24 mouse cellular contexts compared by ENCODE assay signal in the genomic region with DNA sequence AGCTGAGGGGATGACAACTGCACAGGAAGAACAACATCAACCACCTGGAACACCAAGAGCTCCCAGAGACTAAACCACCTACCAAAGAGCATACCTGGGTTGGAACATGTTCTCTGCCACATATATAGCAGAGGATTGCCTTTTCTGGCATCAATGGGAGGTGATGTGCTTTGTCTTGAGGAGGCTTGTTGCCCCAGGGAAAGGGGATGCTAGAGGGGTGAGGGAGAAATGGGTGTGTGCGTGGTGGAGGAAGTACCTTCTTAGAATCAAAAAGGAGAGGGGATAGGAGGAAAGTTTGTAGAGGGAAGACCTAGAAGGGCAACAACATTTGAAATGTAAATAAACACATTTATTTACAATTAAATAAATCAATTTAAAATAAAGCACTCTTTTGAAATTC.
DNase-seq lines count a peak whose midpoint lies in the region; ATAC-seq and TF ChIP-seq lines count a peak whose summit lies in the region.
"Had no signal": no experiment of that assay in that cellular context is flagged by ENCODE, and none has a peak within 500 bp of the region (broad histone marks: within the 10 kb centered on the region; RNA-seq: fewer than 3 reads in every experiment).

No protein-coding gene starts in this region.

- H3K9me3 ChIP-seq in ES-E14 (ENCODE audit: control insufficient read depth, insufficient read depth, low read depth, low read length) = no peaks in the 10 kb centered on the region
- H3K9me3 ChIP-seq in kidney, embryonic 14.5 days (ENCODE audit: control insufficient read depth, low read length) = no peaks in the 10 kb centered on the region
- H3K9me3 ChIP-seq: G1E had no signal

- H3K36me3 ChIP-seq in ES-E14 (ENCODE audit: control insufficient read depth, insufficient read depth, low read length, poor library complexity, severe bottlenecking) = no peaks in the 10 kb centered on the region
- no peaks in the 10 kb centered on the region for H3K36me3 ChIP-seq in kidney, embryonic 14.5 days (ENCODE audit: control insufficient read depth, insufficient read depth, low read length)
- H3K36me3 ChIP-seq: G1E had no signal

- H3K27ac ChIP-seq in ES-E14 (ENCODE audit: insufficient read depth, low read depth, low read length, poor library complexity, severe bottlenecking) = no peak overlapping the region
- no peak overlapping the region for H3K27ac ChIP-seq in kidney, embryonic 14.5 days (ENCODE audit: low read depth, low read length)

- intact Hi-C loops in gastrocnemius, postnatal 14 days (cut with DNase I; ENCODE audit: low total_unique reads) = no loop called here

- no peaks in the 10 kb centered on the region for H3K4me1 ChIP-seq in ES-E14 (ENCODE audit: control insufficient read depth in 2 of 2, insufficient read depth in 2 of 2, low read length in 2 of 2, poor library complexity in 1 of 2)
- H3K4me1 ChIP-seq in kidney, embryonic 14.5 days (ENCODE audit: control insufficient read depth, insufficient read depth, low read length) = no peaks in the 10 kb centered on the region

- no peak overlapping the region for H3K4me2 ChIP-seq in kidney, embryonic 14.5 days (replicated peaks; ENCODE audit: low read depth, low read length)

- H3K27me3 ChIP-seq in kidney, embryonic 14.5 days (ENCODE audit: control insufficient read depth, insufficient read depth, low read length) = no peaks in the 10 kb centered on the region
- H3K27me3 ChIP-seq: CH12.LX had no signal

- WGBS in kidney, embryonic 14.5 days = 82% methylated on average over 1 of the region's 1 CpGs

- H3K4me3 ChIP-seq in ES-E14 (ENCODE audit: insufficient read depth in 1 of 2, low read depth in 1 of 2, low read length in 2 of 2, poor library complexity in 1 of 2, severe bottlenecking in 1 of 2) = no peak overlapping the region
- H3K4me3 ChIP-seq in kidney, embryonic 14.5 days (ENCODE audit: low read length) = no peak overlapping the region

- no peak for ATAC-seq in kidney, embryonic 14.5 days (ENCODE audit: low FRiP score, low TSS enrichment)
- ATAC-seq: activated CD4-positive, CD25-positive, alpha-beta regulatory T cell, adult 4 months; CD4-positive, CD25-positive, alpha-beta regulatory T cell, adult 4 months; Patski had no signal

- DNase-seq in ES-CJ7 (ENCODE audit: low read depth, low spot score) = peak; percentile 65
- DNase-seq in ES-E14 (ENCODE audit: low read depth, low spot score) = peak; percentile 24
- DNase-seq in ZHBTc4 (ENCODE audit: low read depth, low spot score) = peak; percentile 65
- no peak for DNase-seq in gastrocnemius, postnatal 14 days
- no peak for DNase-seq in lung, adult 18-20 months
- DNase-seq: adrenal gland, adult 2 months; adrenal gland, adult 8-10 months; adrenal gland, postnatal 10 days; adrenal gland, postnatal 14 days; adrenal gland, postnatal 25 days; adrenal gland, postnatal 36 days; B cell, adult 2 months; cerebellum, adult 11 months; cerebellum, adult 11-12 months; cerebellum, adult 18-20 months; cerebellum, adult 2 months; cerebellum, adult 8-10 months; cerebellum, adult 9-10 months had no signal

- no peak overlapping the region for H3K9ac ChIP-seq in ES-E14 (ENCODE audit: insufficient read depth, low read depth, low read length, poor library complexity, severe bottlenecking)
- H3K9ac ChIP-seq in kidney, embryonic 14.5 days (ENCODE audit: low read depth, low read length) = no peak overlapping the region

- in situ Hi-C loops in ES-E14 (cut with MboI; ENCODE audit: low sequenced_read_pairs in 2 of 2, unreplicated experiment in 2 of 2) = no loop called here

TF ChIP-seq in ES-E14, 5 proteins besides CTCF, POLR2A, EP300 and RAD21:
- no peak for TF ChIP-seq ZNF384 (IDR thresholded peaks at IDR 0.05; ENCODE audit: low read depth, low read length)
- no peak for TF ChIP-seq CHD2 (IDR thresholded peaks at IDR 0.05; ENCODE audit: low read depth, low read length)
- no peak for TF ChIP-seq ZC3H11A (IDR thresholded peaks at IDR 0.05; ENCODE audit: borderline replicate concordance, low read depth, low read length)
- TF ChIP-seq MAFK (IDR thresholded peaks at IDR 0.05; ENCODE audit: insufficient read depth, low read depth, low read length) = no peak
- TF ChIP-seq HCFC1 (IDR thresholded peaks at IDR 0.05; ENCODE audit: borderline replicate concordance, insufficient read depth, low read length) = no peak
TF ChIP-seq in ES-E14: peak in this region for 0.

Comparison
In these comparisons a context has a peak if more than half of its experiments do, and no peak if none do; other contexts are left out.
1. DNase-seq: peak in ES-CJ7 (single experiment), ES-E14 (single experiment) and ZHBTc4 (single experiment); none in gastrocnemius, postnatal 14 days (single experiment) and lung, adult 18-20 months (0 of 2).